Mouse (Mus musculus) heart, adult 2 months (tissue): ENCODE results near the gene Rp2. TPM values are rescaled to one million over a fixed set of nuclear protein-coding genes. Genes with fewer than 3 reads are reported as not detected.

Source experiments
- DNase-seq, 2 experiments: peaks; one replicate each; pipeline ENCODE4 v3.0.0; 2021
- H3K27ac ChIP-seq: fragments of 200-600 bp; 2 replicates; pipeline ENCODE4 v1.8.1; 2022
- H3K27me3 ChIP-seq: fragments of 200-500 bp; 2 replicates; pipeline ENCODE4 v1.6.1; 2012; ENCODE audit warnings: mild to moderate bottlenecking, low read length, inconsistent platforms, mixed read lengths; ENCODE audit not compliant: control insufficient read depth, insufficient read depth
- H3K36me3 ChIP-seq: fragments of 200-500 bp; 2 replicates; pipeline ENCODE4 v1.6.1; 2012; ENCODE audit warnings: low read length, inconsistent platforms; ENCODE audit not compliant: control insufficient read depth, insufficient read depth
- H3K4me1 ChIP-seq: fragments of 200-500 bp; 2 replicates; pipeline ENCODE4 v1.6.1; 2011; ENCODE audit warnings: low read length; ENCODE audit not compliant: control insufficient read depth, insufficient read depth
- H3K4me3 ChIP-seq: fragments of 200-600 bp; 2 replicates; pipeline ENCODE4 v1.8.1; 2022
- H3K79me2 ChIP-seq: fragments of 200-500 bp; replicated peaks from 2 replicates; pipeline ENCODE4 v1.6.1; 2012; ENCODE audit warnings: mild to moderate bottlenecking, inconsistent platforms, low read length, moderate library complexity, mixed read lengths; ENCODE audit not compliant: control insufficient read depth, insufficient read depth
- H3K9ac ChIP-seq: fragments of 200-500 bp; 2 replicates; pipeline ENCODE4 v1.6.1; 2012; ENCODE audit warnings: low read depth, mild to moderate bottlenecking, control low read depth, inconsistent platforms, low read length, mixed read lengths
- CTCF ChIP-seq: fragments of 200-600 bp; IDR thresholded peaks from 2 replicates; pipeline ENCODE4 v1.8.1; 2022; ENCODE audit warnings: antibody characterized with exemption, mild to moderate bottlenecking, moderate library complexity
- EP300 ChIP-seq: fragments of 200-500 bp; IDR thresholded peaks from 2 replicates; pipeline ENCODE4 v1.6.1; 2011; ENCODE audit warnings: low read depth, low read length, control low read depth; ENCODE audit not compliant: insufficient read depth
- POLR2A ChIP-seq: fragments of 200-500 bp; IDR thresholded peaks from 2 replicates; pipeline ENCODE4 v1.6.1; 2011; ENCODE audit warnings: mild to moderate bottlenecking, low read depth, low read length, control low read depth; ENCODE audit not compliant: insufficient read depth
- WGBS: fragments of 180-500 bp; shearing (Covaris S2); methylation state at CpG from one replicate; pipeline ENCODE4 v1.1.7; 2018; 5-methylcytosine and 5-hydroxymethylcytosine counted together
- intact Hi-C: fragments of 180-260 bp; cut with DNase I; formaldehyde crosslinking; loops from one replicate; pipeline ENCODE4 v1.15.1; 2025
- polyA plus RNA-seq: library from polyadenylated mRNA; depleted of rRNA; stranded (reverse); fragments of >200 nt; gene quantifications from 2 replicates; pipeline ENCODE4 v1.2.3, GENCODE M21; 2012; rRNA removed
- total RNA-seq, 2 experiments: library from RNA; stranded (reverse); gene quantifications; 2 replicates each; pipeline ENCODE4 v1.2.3; 2021

Gene Rp2
- total and polyA plus RNA-seq, 3 experiments = 4.0 to 10.5 (median 9.4) TPM

- Histone ChIP-seq H3K4me3 (no peak overlapping the region), H3K27ac (no peak overlapping the region), H3K9ac (no peak overlapping the region), H3K79me2 (no peaks in the 10 kb centered on the region), H3K36me3 (no peaks in the 10 kb centered on the region), H3K4me1 (no peaks in the 10 kb centered on the region), H3K27me3 (no peaks in the 10 kb centered on the region)
- intact Hi-C loops = no loop called here
- WGBS = 55% methylated on average over 10 of the region's 10 CpGs
- no peak for TF ChIP-seq EP300
- TF ChIP-seq POLR2A = no peak
- no peak for TF ChIP-seq CTCF
- no peak for DNase-seq
Observed at GRCm38 (mm10) chrX:20414885-20415622, 50.8 kb downstream of the Rp2 start.

- H3K4me1 ChIP-seq = no peaks in the 10 kb centered on the region
- WGBS = 62% methylated on average over 2 of the region's 2 CpGs
- H3K27ac ChIP-seq = no peak overlapping the region
- no peaks in the 10 kb centered on the region for H3K27me3 ChIP-seq
- H3K9ac ChIP-seq = no peak overlapping the region
- TF ChIP-seq POLR2A (no peak), EP300 (no peak), CTCF (no peak)
- H3K36me3 ChIP-seq = no peaks in the 10 kb centered on the region
- DNase-seq = no peak
- H3K79me2 ChIP-seq = no peaks in the 10 kb centered on the region
- intact Hi-C loops = no loop called here
- H3K4me3 ChIP-seq = no peak overlapping the region
Observed at GRCm38 (mm10) chrX:20418461-20418860, 54.2 kb downstream of the Rp2 start.

GRCm38 (mm10) chrX:20419536-20419935 is 55.3 kb downstream of the Rp2 start:
- no peak for DNase-seq

GRCm38 (mm10) chrX:20425140-20425838 is 61.0 kb downstream of the Rp2 start, which contains the start of gene Jade3:
Gene Jade3 (plus strand): TSS chrX:20425688.
- TF ChIP-seq POLR2A = peak; percentile 51; the same call in 1 of the 2 replicates
- TF ChIP-seq CTCF = peak; percentile 10; the same call in 1 of the 2 replicates
- TF ChIP-seq EP300 = no peak
- no peaks in the 10 kb centered on the region for H3K36me3 ChIP-seq
- peak within 1 kb of the TSS; percentile 79 for H3K9ac ChIP-seq
- H3K27ac ChIP-seq = peak within 1 kb of the TSS; percentile 78
- DNase-seq = peak; percentile 84 to 89
- no peaks in the 10 kb centered on the region for H3K79me2 ChIP-seq
- 11% methylated on average over 46 of the region's 67 CpGs for WGBS
- peak within 1 kb of the TSS; percentile 74 for H3K4me3 ChIP-seq
- intact Hi-C loops = loop anchor here (5.0 to 10.0 kb wide), 4 partner anchors 58 to 400 kb away; no protein-coding TSS in a partner anchor
- no peaks in the 10 kb centered on the region for H3K27me3 ChIP-seq
- peaks cover 2% of the 10 kb centered on the region; the same call in 1 of the 2 replicates for H3K4me1 ChIP-seq

More at GRCm38 (mm10) chrX:20419536-20419935, 55.3 kb downstream of the Rp2 start:
- intact Hi-C loops = no loop called here
- Histone ChIP-seq H3K4me1 (no peaks in the 10 kb centered on the region), H3K9ac (no peak overlapping the region), H3K4me3 (no peak overlapping the region), H3K27ac (no peak overlapping the region), H3K79me2 (no peaks in the 10 kb centered on the region), H3K27me3 (no peaks in the 10 kb centered on the region), H3K36me3 (no peaks in the 10 kb centered on the region)
- TF ChIP-seq CTCF (no peak), POLR2A (no peak), EP300 (no peak)
- WGBS = 84% methylated on average over 4 of the region's 4 CpGs

- WGBS = 6% methylated on average over 36 of the region's 51 CpGs
Observed at GRCm38 (mm10) chrX:20425839-20426449, 61.7 kb downstream of the Rp2 start.

More at GRCm38 (mm10) chrX:20425839-20426449, 61.7 kb downstream of the Rp2 start:
- peak overlapping the region; percentile 78 for H3K27ac ChIP-seq
- H3K4me3 ChIP-seq = peak overlapping the region; percentile 74
- TF ChIP-seq EP300 (no peak), CTCF (peak; percentile 45), POLR2A (no peak)
- peaks cover 2% of the 10 kb centered on the region; the same call in 1 of the 2 replicates for H3K4me1 ChIP-seq
- H3K27me3 ChIP-seq = no peaks in the 10 kb centered on the region
- intact Hi-C loops = loop anchor here (5.0 to 10.0 kb wide), 4 partner anchors 59 to 401 kb away; no protein-coding TSS in a partner anchor
- DNase-seq = peak in 1 of 2 experiments; percentile 42
- H3K9ac ChIP-seq = peak overlapping the region; percentile 79
- H3K36me3 ChIP-seq = no peaks in the 10 kb centered on the region
- H3K79me2 ChIP-seq = no peaks in the 10 kb centered on the region

Other genes with a start within 250 kb of the Rp2 start
- 1 to 10 TPM; 3.8 to 4.8 TPM for gene Slc9a7, start 72.7 kb upstream of the Rp2 start, total RNA-seq
- 2.1 and 2.8 TPM in 2 replicates for gene Slc9a7, start 72.7 kb upstream of the Rp2 start, polyA plus RNA-seq
- 1 to 10 TPM; 1.9 to 2.3 TPM for gene Jade3, start 61.2 kb downstream of the Rp2 start, total RNA-seq
- gene Jade3, start 61.2 kb downstream of the Rp2 start, polyA plus RNA-seq = 0.27 and 0.70 TPM in 2 replicates
- gene Rgn, start 185.3 kb downstream of the Rp2 start, total RNA-seq = under 1 TPM; 0.27 to 0.60 TPM
- gene Rgn, start 185.3 kb downstream of the Rp2 start, polyA plus RNA-seq = 0.12 and 0.38 TPM in 2 replicates